Mouse (Mus musculus): ENCODE results near the gene Tomm70a.

- TF ChIP-seq CTCF (IDR thresholded peaks at IDR 0.05; ENCODE audit: borderline replicate concordance, extremely low read depth, insufficient read depth, insufficient read length): peak; percentile 66; the same call in 1 of the 2 replicates
- TF ChIP-seq POLR2A (IDR thresholded peaks at IDR 0.05; ENCODE audit: borderline replicate concordance, extremely low read depth, insufficient read depth, insufficient read length, poor library complexity, severe bottlenecking): no peak
These were observed 55.8 kb downstream of the Tomm70a start for GRCm38 (mm10) chr16:57177254-57177653.

Measured in brain, embryonic 14.5 days (tissue).